Mouse (Mus musculus) inflammation-experienced regulatory T-cells, adult 6 months (primary cell): ENCODE results near the gene Bloc1s6. TPM values are rescaled to one million over a fixed set of nuclear protein-coding genes. Genes with fewer than 3 reads are reported as not detected.

Source experiments
- ATAC-seq: one replicate; pipeline ENCODE4 v1.8.0; 2017
- polyA plus RNA-seq, 3 experiments: library from polyadenylated mRNA; unstranded; fragments of 100-300 nt; shearing (Covaris generic); gene quantifications; one replicate each; pipeline ENCODE4 v1.2.1; 2017

Gene Bloc1s6
- polyA plus RNA-seq: 10 to 100 TPM; 41.1 to 56.1 (median 46.3) TPM

GRCm38 (mm10) chr2:122737894-122738830, at the start of gene Bloc1s6:
Gene Bloc1s6 (plus strand): TSS chr2:122738503.
- ATAC-seq: peak; percentile 86

- no peak for ATAC-seq
Observed at GRCm38 (mm10) chr2:122697526-122697925, 40.8 kb upstream of the Bloc1s6 start.

- ATAC-seq: no peak
Observed at GRCm38 (mm10) chr2:122701012-122701411, 37.3 kb upstream of the Bloc1s6 start.

- ATAC-seq: no peak
Observed at GRCm38 (mm10) chr2:122701871-122702180, 36.5 kb upstream of the Bloc1s6 start.

- peak; percentile 58 for ATAC-seq
Observed at GRCm38 (mm10) chr2:122702181-122703036, 35.9 kb upstream of the Bloc1s6 start, which contains the start of gene Slc30a4. Gene Slc30a4 (minus strand): TSS chr2:122702663.

GRCm38 (mm10) chr2:122704572-122704971, 33.7 kb upstream of the Bloc1s6 start:
- ATAC-seq: no peak

GRCm38 (mm10) chr2:122708080-122708479, 30.2 kb upstream of the Bloc1s6 start:
- no peak for ATAC-seq

GRCm38 (mm10) chr2:122709156-122709555, 29.1 kb upstream of the Bloc1s6 start:
- ATAC-seq: no peak

GRCm38 (mm10) chr2:122711911-122712310, 26.4 kb upstream of the Bloc1s6 start:
- ATAC-seq: no peak

- no peak for ATAC-seq
Observed at GRCm38 (mm10) chr2:122712848-122713247, 25.5 kb upstream of the Bloc1s6 start.

GRCm38 (mm10) chr2:122715148-122715692, 23.1 kb upstream of the Bloc1s6 start:
- ATAC-seq: no peak

- ATAC-seq: no peak
Observed at GRCm38 (mm10) chr2:122716301-122716842, 21.9 kb upstream of the Bloc1s6 start.

GRCm38 (mm10) chr2:122719232-122719631, 19.1 kb upstream of the Bloc1s6 start:
- ATAC-seq: no peak

- no peak for ATAC-seq
Observed at GRCm38 (mm10) chr2:122720564-122720963, 17.7 kb upstream of the Bloc1s6 start.

- ATAC-seq: no peak
Observed at GRCm38 (mm10) chr2:122725604-122726003, 12.7 kb upstream of the Bloc1s6 start.

GRCm38 (mm10) chr2:122731456-122731855, 6.8 kb upstream of the Bloc1s6 start:
- ATAC-seq: no peak

- peak; percentile 14 for ATAC-seq
Observed at GRCm38 (mm10) chr2:122739023-122739422, 720 bp downstream of the Bloc1s6 start.

- ATAC-seq: no peak
Observed at GRCm38 (mm10) chr2:122746461-122746860, 8.2 kb downstream of the Bloc1s6 start.

- ATAC-seq: peak; percentile 83
Observed at GRCm38 (mm10) chr2:122753739-122754343, 15.5 kb downstream of the Bloc1s6 start.

GRCm38 (mm10) chr2:122759791-122760190, 21.5 kb downstream of the Bloc1s6 start:
- no peak for ATAC-seq

- no peak for ATAC-seq
Observed at GRCm38 (mm10) chr2:122762991-122763390, 24.7 kb downstream of the Bloc1s6 start.

GRCm38 (mm10) chr2:122764526-122764925, 26.2 kb downstream of the Bloc1s6 start:
- ATAC-seq: no peak
